ENCODE assay signal across 19 mouse cellular contexts in the genomic region with DNA sequence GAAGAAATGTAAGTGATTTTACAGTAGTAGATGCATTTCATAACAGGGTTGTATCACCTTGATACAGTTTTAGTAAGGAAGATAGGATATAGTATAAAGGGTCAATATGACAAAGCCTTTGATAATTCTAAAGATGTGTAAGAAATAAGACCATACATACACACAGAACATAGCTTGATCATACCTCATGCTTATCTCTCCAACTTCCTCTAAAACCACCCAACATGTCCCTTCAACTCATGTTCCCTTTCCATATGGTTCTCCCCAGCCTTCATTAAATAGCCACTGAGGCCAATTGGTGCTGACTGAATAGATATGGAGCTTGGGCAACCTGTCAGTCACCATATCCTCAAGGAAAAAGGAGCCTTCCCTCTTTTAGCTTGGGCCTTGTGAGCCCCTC.
"Had no signal": no experiment of that assay in that cellular context is flagged by ENCODE, and none has a peak within 500 bp of the region (broad histone marks: within the 10 kb centered on the region; RNA-seq: fewer than 3 reads in every experiment).

No protein-coding gene starts in this region.

- H3K9me3 ChIP-seq: lung, embryonic 15.5 days; megakaryocyte, embryonic 14.5 days; midbrain, embryonic 13.5 days; neural tube, embryonic 13.5 days; neural tube, embryonic 15.5 days; stomach, embryonic 15.5 days had no signal

- H3K4me3 ChIP-seq: lung, embryonic 15.5 days; midbrain, embryonic 13.5 days; myocyte; neural tube, embryonic 13.5 days; neural tube, embryonic 15.5 days; stomach, embryonic 15.5 days had no signal

- ATAC-seq: liver, postnatal 0 days; lung, postnatal 0 days; midbrain, embryonic 13.5 days; midbrain, embryonic 16.5 days had no signal

- H3K27ac ChIP-seq: lung, embryonic 15.5 days; midbrain, embryonic 13.5 days; neural tube, embryonic 13.5 days; neural tube, embryonic 15.5 days; stomach, embryonic 15.5 days; stomach, postnatal 0 days had no signal

- H3K36me3 ChIP-seq: neural tube, embryonic 13.5 days; neural tube, embryonic 15.5 days; stomach, embryonic 15.5 days had no signal

- DNase-seq: liver, postnatal 0 days; lung, adult 2 months; lung, postnatal 14 days; lung, postnatal 36 days; right cerebral cortex, postnatal 14 days; thymus, adult 2 months; thymus, postnatal 25 days; thymus, postnatal 4 days had no signal

- H3K4me2 ChIP-seq: lung, embryonic 15.5 days; midbrain, embryonic 11.5 days; midbrain, embryonic 13.5 days; neural tube, embryonic 13.5 days; neural tube, embryonic 15.5 days; stomach, embryonic 15.5 days had no signal

- H3K27me3 ChIP-seq: lung, embryonic 15.5 days; megakaryocyte, embryonic 14.5 days; midbrain, embryonic 13.5 days; neural tube, embryonic 13.5 days; neural tube, embryonic 15.5 days; stomach, embryonic 15.5 days had no signal

- H3K9ac ChIP-seq: liver, postnatal 0 days; lung, embryonic 15.5 days; midbrain, embryonic 13.5 days; neural tube, embryonic 13.5 days; neural tube, embryonic 15.5 days; stomach, embryonic 15.5 days had no signal
